Mouse (Mus musculus): Measurements from ENCODE around the gene Spata31d1a. TPM values are rescaled to one million over a fixed set of nuclear protein-coding genes. Genes with fewer than 3 reads are reported as not detected.
"Not testable (repeated sequence)": the region's sequence is repeated elsewhere in the genome, so short reads cannot be mapped to it uniquely, and the experiment has no call there.

Spata31d1a gene
- polyA plus RNA-seq (2016; fragmentation: Nextera tagmentation; extraction: Ambion mirVana) = 0.06 TPM in 1 of 2 replicates, not detected in the other

DNA sequence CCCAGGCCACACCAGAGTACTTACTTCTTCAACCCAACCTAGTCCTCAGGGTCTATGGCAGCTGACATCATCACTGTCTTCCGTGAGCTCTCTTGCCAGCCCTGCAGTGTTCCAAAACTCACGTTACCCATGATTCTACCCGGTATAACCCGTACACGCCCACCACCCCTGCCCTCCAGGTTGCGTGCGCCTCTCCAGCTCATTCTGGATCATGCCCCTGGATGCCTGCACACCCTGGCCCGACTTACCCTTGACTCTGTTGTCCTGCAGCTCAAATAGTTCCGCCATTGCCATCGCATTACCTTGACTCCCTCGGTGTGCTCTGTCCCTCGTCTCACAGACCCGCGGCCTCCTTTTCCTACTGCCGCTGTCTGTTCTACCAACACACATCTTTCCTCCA is at the start of gene Spata31d1a:
Gene Spata31d1a, minus strand, starts transcription at position 101 of the 400 bp plus-strand sequence.
- no peak within 1 kb of the TSS for H3K9ac ChIP-seq
- no peak within 1 kb of the TSS for H3K27ac ChIP-seq
- no peaks in the 10 kb centered on the region for H3K4me1 ChIP-seq
- H3K9me3 ChIP-seq = no peaks in the 10 kb centered on the region
- H3K4me3 ChIP-seq = no peak within 1 kb of the TSS
- no peaks in the 10 kb centered on the region for H3K27me3 ChIP-seq (replicated peaks)
- WGBS = 93% methylated on average over 15 of the region's 15 CpGs
- no peak within 1 kb of the TSS for H3K4me2 ChIP-seq (replicated peaks)
- H3K36me3 ChIP-seq = no peaks in the 10 kb centered on the region
- no peak for ATAC-seq (ENCODE audit: low FRiP score, low read depth)

DNA sequence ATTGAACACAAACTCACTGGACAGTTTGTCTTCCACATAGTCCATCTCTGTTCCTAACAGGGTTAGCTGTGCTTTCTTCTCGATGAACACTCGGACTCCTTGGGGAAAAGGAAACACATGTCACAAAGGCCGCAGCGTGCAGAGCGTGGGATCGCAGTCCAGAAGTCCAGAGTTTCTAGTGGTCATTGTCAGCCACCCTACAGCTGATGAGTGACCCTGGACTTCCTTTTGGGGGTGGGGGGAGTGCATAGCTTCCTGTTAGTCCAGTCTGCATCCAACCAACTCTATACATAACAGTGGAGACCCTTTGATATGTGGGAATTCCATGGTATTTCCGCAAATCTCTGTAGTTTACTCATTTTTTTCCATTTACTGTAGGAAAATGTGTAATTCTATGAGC is 46.8 kb upstream of the Spata31d1a start:
- 90% methylated on average over 7 of the region's 7 CpGs for WGBS

DNA sequence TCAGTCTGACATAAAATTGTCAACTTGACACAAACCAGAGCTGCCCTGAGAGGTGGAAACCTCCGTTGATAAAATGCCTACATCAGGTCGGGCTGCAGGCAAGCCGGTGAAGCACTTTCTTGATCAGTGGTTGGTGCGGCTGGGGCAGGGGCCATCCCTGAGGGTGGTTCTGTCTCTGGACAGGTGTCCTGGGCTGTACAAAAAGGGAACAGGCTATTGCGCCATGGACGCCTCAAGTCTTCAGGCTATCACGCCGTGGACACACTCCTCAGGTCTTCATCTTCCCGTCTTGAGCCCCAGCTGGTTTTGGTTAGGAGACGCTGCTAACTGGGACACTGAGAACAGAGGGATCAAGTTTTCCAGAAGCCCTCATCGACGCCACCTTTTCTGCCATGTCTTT is 40.2 kb upstream of the Spata31d1a start:
- Histone ChIP-seq H3K4me3 (no peak overlapping the region), H3K27ac (no peak overlapping the region), H3K9me3 (no peaks in the 10 kb centered on the region), H3K27me3 (replicated peaks) (no peaks in the 10 kb centered on the region), H3K9ac (no peak overlapping the region), H3K36me3 (peaks cover 6% of the 10 kb centered on the region), H3K4me2 (replicated peaks) (no peak overlapping the region), H3K4me1 (no peaks in the 10 kb centered on the region)
- no peak for ATAC-seq (ENCODE audit: low FRiP score, low read depth)
- WGBS = 90% methylated on average over 12 of the region's 12 CpGs

More for the DNA sequence above, 46.8 kb upstream of the Spata31d1a start:
- H3K9ac ChIP-seq = no peak overlapping the region
- ATAC-seq (ENCODE audit: low FRiP score, low read depth) = no peak
- H3K9me3 ChIP-seq = no peaks in the 10 kb centered on the region
- H3K36me3 ChIP-seq = peaks cover 56% of the 10 kb centered on the region
- no peak overlapping the region for H3K27ac ChIP-seq
- H3K4me1 ChIP-seq = no peaks in the 10 kb centered on the region
- no peaks in the 10 kb centered on the region for H3K27me3 ChIP-seq (replicated peaks)
- no peak overlapping the region for H3K4me3 ChIP-seq
- H3K4me2 ChIP-seq (replicated peaks) = no peak overlapping the region

DNA sequence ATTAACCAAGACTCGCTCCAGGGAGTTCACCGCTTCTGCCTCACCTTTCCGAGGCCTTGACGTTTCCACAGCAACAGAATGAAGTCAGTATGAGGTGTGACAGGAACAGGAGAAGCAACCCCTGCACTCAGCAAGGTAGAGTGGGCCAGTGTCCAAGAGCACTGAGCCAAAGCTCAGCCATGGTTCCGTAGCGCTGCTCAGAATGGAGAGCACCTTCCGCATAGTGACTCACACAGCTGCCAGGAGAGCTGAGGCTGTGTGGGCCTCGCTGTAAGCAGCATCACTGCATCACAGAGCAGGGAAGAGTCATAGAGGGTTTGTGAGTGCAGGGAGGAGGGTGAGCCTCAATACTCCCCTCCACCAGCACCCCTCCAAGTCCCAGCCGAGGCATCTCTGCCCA is 36.6 kb upstream of the Spata31d1a start, which contains the start of gene 1700014D04Rik:
Gene 1700014D04Rik, minus strand, starts transcription at position 42 of the 400 bp plus-strand sequence.
- WGBS = 88% methylated on average over 9 of the region's 9 CpGs

DNA sequence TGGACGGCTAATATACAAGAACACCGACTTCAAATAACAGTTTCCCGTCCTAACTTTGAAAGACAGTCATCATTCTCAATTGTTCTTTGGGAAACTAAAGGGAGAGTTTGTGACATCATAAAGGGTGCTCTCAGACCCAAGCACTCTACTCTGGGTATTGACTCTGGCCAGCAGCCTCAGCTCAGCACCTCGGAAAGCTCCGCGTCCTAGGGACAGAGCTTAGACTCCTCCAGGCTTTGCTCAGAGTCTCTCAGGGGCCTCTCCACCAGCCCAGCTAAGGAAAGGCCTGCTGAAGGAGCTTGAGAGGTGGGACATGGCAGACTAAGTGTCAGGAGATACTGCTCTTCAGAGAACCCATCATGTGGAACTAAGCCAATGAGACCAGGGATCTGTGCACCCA is 36.0 kb upstream of the Spata31d1a start:
- H3K4me2 ChIP-seq (replicated peaks) = no peak overlapping the region
- 87% methylated on average over 6 of the region's 6 CpGs for WGBS
- no peak overlapping the region for H3K27ac ChIP-seq
- H3K4me1 ChIP-seq = no peaks in the 10 kb centered on the region
- ATAC-seq (ENCODE audit: low FRiP score, low read depth) = no peak
- H3K36me3 ChIP-seq = no peaks in the 10 kb centered on the region
- H3K4me3 ChIP-seq = no peak overlapping the region
- H3K9ac ChIP-seq = no peak overlapping the region
- no peaks in the 10 kb centered on the region for H3K9me3 ChIP-seq
- H3K27me3 ChIP-seq (replicated peaks) = no peaks in the 10 kb centered on the region

More for the DNA sequence above, 36.6 kb upstream of the Spata31d1a start, which contains the start of gene 1700014D04Rik:
- Histone ChIP-seq H3K27me3 (replicated peaks) (no peaks in the 10 kb centered on the region), H3K4me1 (no peaks in the 10 kb centered on the region), H3K4me2 (replicated peaks) (no peak within 1 kb of the TSS), H3K27ac (no peak within 1 kb of the TSS), H3K4me3 (no peak within 1 kb of the TSS), H3K9me3 (no peaks in the 10 kb centered on the region), H3K9ac (no peak within 1 kb of the TSS), H3K36me3 (no peaks in the 10 kb centered on the region)
- no peak for ATAC-seq (ENCODE audit: low FRiP score, low read depth)

DNA sequence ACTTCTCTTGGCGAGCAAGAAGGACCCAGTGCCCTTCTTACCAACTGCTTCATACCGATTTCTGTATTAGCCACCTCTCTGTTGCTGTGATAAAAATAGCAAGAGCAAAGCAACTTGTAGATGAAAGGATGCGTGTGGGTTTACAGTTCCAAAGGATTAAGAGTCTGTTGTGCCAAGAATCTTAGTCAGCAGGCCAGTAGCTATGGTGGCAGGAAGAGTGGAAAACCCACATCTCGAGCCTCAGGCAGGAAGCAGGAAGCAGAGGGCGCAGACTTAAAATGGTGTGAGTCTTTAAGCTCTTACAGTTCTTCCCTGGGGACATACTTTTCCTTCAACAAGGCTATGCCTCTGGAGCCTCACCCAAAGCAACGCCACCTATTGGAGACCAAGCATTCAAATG is 35.3 kb upstream of the Spata31d1a start:
- no peak overlapping the region for H3K4me2 ChIP-seq (replicated peaks)
- H3K27ac ChIP-seq = no peak overlapping the region
- 89% methylated on average over 6 of the region's 6 CpGs for whole genome bisulfite sequencing
- no peak for ATAC-seq (ENCODE audit: low FRiP score, low read depth)
- no peaks in the 10 kb centered on the region for H3K9me3 ChIP-seq
- no peak overlapping the region for H3K4me3 ChIP-seq
- no peaks in the 10 kb centered on the region for H3K36me3 ChIP-seq
- H3K4me1 ChIP-seq = no peaks in the 10 kb centered on the region
- H3K9ac ChIP-seq = no peak overlapping the region
- H3K27me3 ChIP-seq (replicated peaks) = no peaks in the 10 kb centered on the region

DNA sequence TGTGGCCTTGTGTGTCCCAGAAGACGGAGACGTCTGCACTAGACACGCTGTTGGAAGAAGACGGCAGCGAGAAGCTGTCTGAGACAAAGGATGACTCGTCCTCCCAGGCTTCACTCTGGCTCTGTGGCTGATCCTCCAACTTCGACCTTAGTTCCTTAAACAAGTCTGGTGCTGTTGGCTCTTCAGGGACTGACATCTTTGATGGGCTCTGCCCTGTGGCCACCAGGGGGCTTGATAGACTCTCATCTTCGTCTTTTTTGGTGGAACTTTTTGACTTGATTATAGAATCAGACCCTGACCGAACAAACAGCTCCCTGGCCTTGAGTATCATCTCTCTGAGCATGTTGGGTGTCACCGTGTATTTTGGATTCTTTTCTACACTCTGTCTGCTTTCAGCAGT is 31.6 kb upstream of the Spata31d1a start:
- H3K27ac ChIP-seq = no peak overlapping the region
- H3K36me3 ChIP-seq = no peaks in the 10 kb centered on the region
- 83% methylated on average over 10 of the region's 10 CpGs for WGBS
- no peaks in the 10 kb centered on the region for H3K9me3 ChIP-seq
- no peak overlapping the region for H3K4me2 ChIP-seq (replicated peaks)
- ATAC-seq (ENCODE audit: low FRiP score, low read depth) = no peak
- H3K4me1 ChIP-seq = no peaks in the 10 kb centered on the region
- H3K4me3 ChIP-seq = no peak overlapping the region
- no peaks in the 10 kb centered on the region for H3K27me3 ChIP-seq (replicated peaks)
- H3K9ac ChIP-seq = no peak overlapping the region

DNA sequence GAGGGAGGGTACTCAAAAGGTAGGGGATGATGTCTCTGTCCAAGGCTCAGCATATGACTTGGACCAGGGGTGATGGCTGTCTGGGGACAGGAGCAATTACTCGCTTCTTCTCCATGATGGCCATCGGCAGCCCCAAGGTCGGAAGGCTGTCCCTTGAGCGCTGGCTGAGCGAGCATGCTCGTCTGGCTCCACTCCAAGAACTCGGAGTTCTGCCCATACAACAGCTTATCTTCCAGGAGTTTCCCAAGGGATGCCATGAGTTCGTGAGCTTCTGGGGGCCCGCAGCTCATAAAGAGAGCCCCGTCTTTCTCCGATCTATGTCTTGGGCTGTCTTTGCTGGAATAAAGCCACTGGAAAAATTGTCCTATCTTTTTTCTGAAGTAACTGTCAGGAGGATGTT is 31.0 kb upstream of the Spata31d1a start:
- no peaks in the 10 kb centered on the region for H3K4me1 ChIP-seq
- no peaks in the 10 kb centered on the region for H3K27me3 ChIP-seq (replicated peaks)
- H3K9ac ChIP-seq = no peak overlapping the region
- WGBS = 95% methylated on average over 11 of the region's 11 CpGs
- no peak overlapping the region for H3K27ac ChIP-seq
- ATAC-seq (ENCODE audit: low FRiP score, low read depth) = no peak
- no peak overlapping the region for H3K4me3 ChIP-seq
- H3K36me3 ChIP-seq = no peaks in the 10 kb centered on the region
- no peak overlapping the region for H3K4me2 ChIP-seq (replicated peaks)
- no peaks in the 10 kb centered on the region for H3K9me3 ChIP-seq

DNA sequence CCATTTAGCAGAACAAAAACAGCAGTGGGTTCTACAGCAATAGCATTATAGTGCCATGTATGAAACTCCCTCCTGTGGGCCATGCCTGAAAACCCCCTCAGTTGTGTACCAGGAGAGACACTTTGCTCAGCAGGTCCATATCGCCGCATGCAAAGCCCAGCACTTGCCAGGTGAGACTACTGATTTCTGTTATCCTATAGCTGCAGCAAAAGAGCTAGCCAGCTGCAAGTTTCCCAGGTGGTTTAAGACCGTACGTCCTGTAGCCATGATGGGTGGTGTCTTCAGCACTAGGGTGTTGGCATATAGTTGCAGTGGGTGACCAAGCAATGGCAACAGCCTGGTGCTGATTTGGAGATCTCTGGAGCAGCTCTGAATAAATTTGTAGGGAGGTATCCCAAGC is 29.3 kb upstream of the Spata31d1a start:
- no peaks in the 10 kb centered on the region for H3K9me3 ChIP-seq
- H3K36me3 ChIP-seq = no peaks in the 10 kb centered on the region
- H3K4me1 ChIP-seq = peaks cover 4% of the 10 kb centered on the region; the same call in 1 of the 2 replicates
- H3K4me2 ChIP-seq (replicated peaks) = no peak overlapping the region
- no peak overlapping the region for H3K9ac ChIP-seq
- no peaks in the 10 kb centered on the region for H3K27me3 ChIP-seq (replicated peaks)
- H3K27ac ChIP-seq = no peak overlapping the region
- no peak for ATAC-seq (ENCODE audit: low FRiP score, low read depth)
- H3K4me3 ChIP-seq = no peak overlapping the region
- 88% methylated on average over 4 of the region's 4 CpGs for WGBS

DNA sequence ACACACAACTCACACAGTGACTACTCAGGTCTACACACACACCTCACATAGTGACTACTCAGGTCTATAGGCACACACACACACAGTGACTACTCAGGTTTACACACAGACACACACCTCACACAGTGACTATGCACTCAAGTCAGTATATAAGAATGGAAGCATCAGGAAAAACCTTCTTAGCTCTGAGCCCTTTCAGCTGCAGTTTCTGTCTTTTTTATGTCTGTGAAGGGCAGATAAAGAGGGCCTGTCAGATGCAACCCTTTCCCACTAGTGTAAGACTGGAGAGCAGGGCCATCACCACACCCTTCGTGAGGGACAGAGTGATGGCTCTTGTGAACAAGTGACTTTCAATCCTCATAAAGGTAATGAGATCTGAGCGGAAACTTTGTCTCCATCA is 28.3 kb upstream of the Spata31d1a start:
- 80% methylated on average over 2 of the region's 2 CpGs for WGBS
- H3K4me1 ChIP-seq = peaks cover 4% of the 10 kb centered on the region; the same call in 1 of the 2 replicates
- H3K9ac ChIP-seq = no peak overlapping the region
- H3K4me2 ChIP-seq (replicated peaks) = no peak overlapping the region
- no peaks in the 10 kb centered on the region for H3K36me3 ChIP-seq
- H3K9me3 ChIP-seq = no peaks in the 10 kb centered on the region
- ATAC-seq (ENCODE audit: low FRiP score, low read depth) = no peak
- no peak overlapping the region for H3K27ac ChIP-seq
- no peaks in the 10 kb centered on the region for H3K27me3 ChIP-seq (replicated peaks)
- H3K4me3 ChIP-seq = no peak overlapping the region

DNA sequence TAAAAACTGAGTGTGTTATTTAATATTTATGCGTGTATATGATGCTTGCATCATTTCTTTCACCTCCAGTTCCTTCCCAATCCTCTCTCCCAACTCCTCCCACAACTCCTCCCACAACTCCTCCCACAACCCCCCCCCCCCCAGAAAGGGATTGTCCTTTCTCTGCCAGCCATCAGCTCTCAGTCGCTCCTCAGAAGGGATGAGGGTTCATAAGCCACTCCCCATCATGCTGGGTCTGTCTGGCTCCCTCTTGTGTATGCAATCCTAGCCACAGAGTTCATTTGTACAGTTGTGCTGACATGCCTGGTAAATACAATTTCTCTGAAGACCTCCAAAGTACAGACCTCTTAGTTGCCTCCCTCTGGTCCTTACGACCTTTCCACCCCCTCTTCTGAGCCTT is 25.1 kb upstream of the Spata31d1a start:
- Histone ChIP-seq H3K4me2 (replicated peaks) (no peak overlapping the region), H3K4me3 (no peak overlapping the region), H3K9me3 (no peaks in the 10 kb centered on the region), H3K27ac (no peak overlapping the region), H3K4me1 (peaks cover 4% of the 10 kb centered on the region; the same call in 1 of the 2 replicates), H3K36me3 (no peaks in the 10 kb centered on the region), H3K27me3 (replicated peaks) (no peaks in the 10 kb centered on the region), H3K9ac (no peak overlapping the region)
- ATAC-seq (ENCODE audit: low FRiP score, low read depth) = no peak
- 43% methylated on average over 3 of the region's 3 CpGs for WGBS

DNA sequence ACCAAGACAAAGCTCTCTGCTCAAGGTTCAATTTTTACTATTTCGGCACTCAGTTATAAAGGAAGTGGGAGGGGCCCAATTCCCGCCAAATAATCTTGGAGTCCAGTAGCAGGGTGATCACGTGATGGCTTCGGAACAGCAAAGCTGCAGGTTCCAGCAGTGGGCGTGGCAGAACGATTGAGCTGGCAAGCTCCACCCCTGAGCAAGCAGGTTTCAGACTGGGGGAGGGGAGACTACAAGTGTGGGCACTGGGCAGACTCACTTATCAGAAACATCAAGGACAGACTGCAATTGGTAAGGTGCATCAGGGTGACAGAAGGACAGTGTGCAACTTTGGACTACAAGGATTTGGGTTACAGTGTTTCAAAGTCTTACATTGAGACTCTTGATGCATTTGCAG is 24.2 kb upstream of the Spata31d1a start:
- not testable (repeated sequence) for H3K4me2 ChIP-seq (replicated peaks); ATAC-seq (ENCODE audit: low FRiP score, low read depth); H3K9me3 ChIP-seq; H3K4me3 ChIP-seq; H3K27me3 ChIP-seq (replicated peaks); H3K36me3 ChIP-seq; H3K4me1 ChIP-seq; H3K27ac ChIP-seq; H3K9ac ChIP-seq
- 45% methylated on average over 6 of the region's 6 CpGs for WGBS

DNA sequence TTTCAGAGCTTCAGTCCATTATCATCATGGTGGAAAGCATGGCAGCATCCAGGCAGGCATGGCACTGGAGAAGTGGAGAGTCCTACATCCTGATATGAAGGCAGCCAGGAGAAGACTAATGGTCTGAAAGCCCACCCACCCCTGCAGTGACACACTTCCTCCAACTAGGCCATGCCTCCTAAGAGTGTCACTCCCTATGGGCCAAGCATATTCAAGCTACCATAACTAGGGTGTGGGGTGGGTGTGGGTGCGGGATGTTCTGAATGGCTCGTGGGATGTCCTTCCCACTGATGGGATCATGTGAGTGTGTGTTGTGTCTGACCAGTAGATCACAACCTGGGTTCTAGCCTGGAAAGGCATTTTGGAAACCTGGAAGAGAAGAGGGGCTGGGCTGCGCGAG is 23.8 kb upstream of the Spata31d1a start:
- no peaks in the 10 kb centered on the region for H3K9me3 ChIP-seq
- no peak overlapping the region for H3K27ac ChIP-seq
- WGBS = 89% methylated on average over 4 of the region's 4 CpGs
- H3K36me3 ChIP-seq = no peaks in the 10 kb centered on the region
- H3K4me3 ChIP-seq = no peak overlapping the region
- no peak for ATAC-seq (ENCODE audit: low FRiP score, low read depth)
- no peak overlapping the region for H3K9ac ChIP-seq
- peaks cover 4% of the 10 kb centered on the region; the same call in 1 of the 2 replicates for H3K4me1 ChIP-seq
- no peaks in the 10 kb centered on the region for H3K27me3 ChIP-seq (replicated peaks)
- H3K4me2 ChIP-seq (replicated peaks) = no peak overlapping the region
